Mouse (Mus musculus) embryonic fibroblast, embryonic 13.5 days (primary cell): ENCODE measurements at regions not wholly inside any gene's neighbourhood (a gene's known extent, or its start where the extent isn't known, plus 50 kb on each side); places are given as distances from the start of the nearest gene placed in this dataset.

Source experiments
- H3K27ac ChIP-seq: 2 replicates; pipeline ENCODE4 v1.5.1; 2012; ENCODE audit warnings: low read length, control low read depth, inconsistent platforms; ENCODE audit not compliant: insufficient read depth
- H3K4me1 ChIP-seq: 2 replicates; pipeline ENCODE4 v1.6.1; 2011; ENCODE audit warnings: low read length; ENCODE audit not compliant: control insufficient read depth, insufficient read depth
- H3K4me3 ChIP-seq: 2 replicates; pipeline ENCODE4 v1.5.1; 2011; ENCODE audit warnings: mild to moderate bottlenecking, control low read depth, low read length; ENCODE audit not compliant: insufficient read depth
- CTCF ChIP-seq: IDR thresholded peaks from 2 replicates; pipeline ENCODE4 v1.5.1; 2011; ENCODE audit warnings: mild to moderate bottlenecking, control low read depth, low read length, moderate library complexity, borderline replicate concordance; ENCODE audit not compliant: insufficient read depth
- POLR2A ChIP-seq: IDR thresholded peaks from 2 replicates; pipeline ENCODE4 v1.6.1; 2011; ENCODE audit warnings: low read depth, mild to moderate bottlenecking, control low read depth, low read length, moderate library complexity

- TF ChIP-seq POLR2A: no peak
- TF ChIP-seq CTCF: no peak
- Histone ChIP-seq H3K4me3 (no peak overlapping the region), H3K4me1 (peaks cover 3% of the 10 kb centered on the region; the same call in 1 of the 2 replicates), H3K27ac (no peak overlapping the region)
These were observed 128.7 kb upstream of the Irx3 start for GRCm38 (mm10) chr8:91930520-91930919.

- peak overlapping the region; percentile 96 for H3K27ac ChIP-seq
These were observed 124.2 kb upstream of the Irx3 start for GRCm38 (mm10) chr8:91925968-91926524.

GRCm38 (mm10) chr8:91924152-91924551 is 122.3 kb upstream of the Irx3 start:
- no peak overlapping the region for H3K27ac ChIP-seq
- TF ChIP-seq POLR2A (no peak), CTCF (no peak)

More at GRCm38 (mm10) chr8:91925968-91926524, 124.2 kb upstream of the Irx3 start:
- TF ChIP-seq CTCF: no peak
- no peak for TF ChIP-seq POLR2A
- H3K4me1 ChIP-seq: peaks cover 5% of the 10 kb centered on the region; the same call in 1 of the 2 replicates
- no peak overlapping the region for H3K4me3 ChIP-seq

GRCm38 (mm10) chr8:91922211-91922874 is 120.5 kb upstream of the Irx3 start:
- 0 out of 2 replicates have a peak, but pooled peaks cover 5% of the 10 kb centered on the region for H3K4me1 ChIP-seq
- no peak overlapping the region for H3K27ac ChIP-seq
- no peak overlapping the region for H3K4me3 ChIP-seq
- TF ChIP-seq POLR2A (no peak), CTCF (no peak)

More at GRCm38 (mm10) chr8:91924152-91924551, 122.3 kb upstream of the Irx3 start:
- Histone ChIP-seq H3K4me3 (no peak overlapping the region), H3K4me1 (peaks cover 5% of the 10 kb centered on the region; the same call in 1 of the 2 replicates)

- H3K27ac ChIP-seq: no peak overlapping the region
- TF ChIP-seq CTCF (no peak), POLR2A (no peak)
- no peak overlapping the region for H3K4me3 ChIP-seq
- no peaks in the 10 kb centered on the region for H3K4me1 ChIP-seq
These were observed 116.0 kb upstream of the Irx3 start for GRCm38 (mm10) chr8:91917834-91918233.

GRCm38 (mm10) chr8:91913971-91914370 is 112.1 kb upstream of the Irx3 start:
- TF ChIP-seq CTCF (no peak), POLR2A (no peak)
- H3K4me3 ChIP-seq: no peak overlapping the region

GRCm38 (mm10) chr8:91913121-91913520 is 111.3 kb upstream of the Irx3 start:
- Histone ChIP-seq H3K4me3 (no peak overlapping the region), H3K27ac (no peak overlapping the region), H3K4me1 (no peaks in the 10 kb centered on the region)
- TF ChIP-seq CTCF: no peak
- no peak for TF ChIP-seq POLR2A

More at GRCm38 (mm10) chr8:91913971-91914370, 112.1 kb upstream of the Irx3 start:
- no peaks in the 10 kb centered on the region for H3K4me1 ChIP-seq
- H3K27ac ChIP-seq: no peak overlapping the region

- H3K4me1 ChIP-seq: no peaks in the 10 kb centered on the region
- no peak overlapping the region for H3K4me3 ChIP-seq
- no peak overlapping the region for H3K27ac ChIP-seq
- TF ChIP-seq CTCF: no peak
- no peak for TF ChIP-seq POLR2A
These were observed 107.9 kb upstream of the Irx3 start for GRCm38 (mm10) chr8:91909637-91910383.

- H3K27ac ChIP-seq: no peak overlapping the region
- no peaks in the 10 kb centered on the region for H3K4me1 ChIP-seq
- TF ChIP-seq CTCF: no peak
- H3K4me3 ChIP-seq: no peak overlapping the region
These were observed 107.0 kb upstream of the Irx3 start for GRCm38 (mm10) chr8:91908731-91909353.

- Histone ChIP-seq H3K4me3 (no peak overlapping the region), H3K4me1 (no peaks in the 10 kb centered on the region), H3K27ac (no peak overlapping the region)
- TF ChIP-seq POLR2A: no peak
- TF ChIP-seq CTCF: no peak
These were observed 105.3 kb upstream of the Irx3 start for GRCm38 (mm10) chr8:91907178-91907577.
